Comparison of ENCODE assay signal across 9 mouse cellular contexts in the genomic region with DNA sequence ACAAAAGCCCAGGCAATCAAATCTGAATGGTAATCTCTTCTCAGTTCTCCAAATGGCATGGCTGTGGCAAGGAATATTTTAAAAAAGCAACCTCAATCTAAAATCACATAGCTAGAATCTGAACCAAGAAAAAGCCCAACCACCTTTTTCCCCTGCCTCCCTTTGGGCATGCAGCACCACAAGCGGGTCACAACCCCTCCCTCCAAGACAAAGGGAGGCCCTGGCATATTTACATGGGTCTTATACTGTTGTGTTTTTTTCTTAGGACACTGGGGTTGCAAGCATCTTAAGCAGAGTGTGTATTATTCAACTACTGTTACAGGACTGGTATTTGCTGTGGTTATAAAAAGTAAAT. TPM values are rescaled to one million over a fixed set of nuclear protein-coding genes. Genes with fewer than 3 reads are reported as not detected.
DNase-seq lines count a peak whose midpoint lies in the region; ATAC-seq and TF ChIP-seq lines count a peak whose summit lies in the region.
"Had no signal": no experiment of that assay in that cellular context is flagged by ENCODE, and none has a peak within 500 bp of the region (broad histone marks: within the 10 kb centered on the region; RNA-seq: fewer than 3 reads in every experiment).

No protein-coding gene starts in this region.

- 52% methylated on average over 1 of the region's 1 CpGs for WGBS in embryonic facial prominence, embryonic 11.5 days
- WGBS in embryonic facial prominence, embryonic 10.5 days: 41% methylated on average over 1 of the region's 1 CpGs
- 9% methylated on average over 1 of the region's 1 CpGs for WGBS in heart, embryonic 16.5 days
- 12% methylated on average over 1 of the region's 1 CpGs for WGBS in lung, embryonic 16.5 days

- no peaks in the 10 kb centered on the region for H3K4me1 ChIP-seq in embryonic facial prominence, embryonic 11.5 days (ENCODE audit: control insufficient read depth, insufficient read depth, low read length)
- 0 out of 2 replicates have a peak, but pooled peaks cover 6% of the 10 kb centered on the region for H3K4me1 ChIP-seq in embryonic facial prominence, embryonic 10.5 days
- H3K4me1 ChIP-seq in heart, embryonic 16.5 days (ENCODE audit: control insufficient read depth, insufficient read depth, low read length): peaks cover 13% of the 10 kb centered on the region
- H3K4me1 ChIP-seq in lung, embryonic 16.5 days (replicated peaks; ENCODE audit: control insufficient read depth, insufficient read depth, low read length): peaks cover 4% of the 10 kb centered on the region; the same call in 1 of the 2 replicates
- H3K4me1 ChIP-seq: liver, embryonic 15.5 days had no signal

- TF ChIP-seq CTCF in brain, embryonic 14.5 days (IDR thresholded peaks at IDR 0.05; ENCODE audit: borderline replicate concordance, extremely low read depth, insufficient read depth, insufficient read length): no peak

- no peak overlapping the region for H3K27ac ChIP-seq in embryonic facial prominence, embryonic 11.5 days (replicated peaks; ENCODE audit: low read depth, low read length)
- H3K27ac ChIP-seq in embryonic facial prominence, embryonic 10.5 days (replicated peaks): no peak overlapping the region
- H3K27ac ChIP-seq in heart, embryonic 16.5 days (ENCODE audit: low read length): peak overlapping the region; percentile 94
- H3K27ac ChIP-seq in lung, embryonic 16.5 days (ENCODE audit: low read length): peak overlapping the region; percentile 84
- H3K27ac ChIP-seq: liver, embryonic 15.5 days had no signal

- no peak overlapping the region for H3K9ac ChIP-seq in embryonic facial prominence, embryonic 11.5 days (replicated peaks; ENCODE audit: low read length)
- H3K9ac ChIP-seq in heart, embryonic 16.5 days (ENCODE audit: low read length): no peak overlapping the region
- no peak overlapping the region for H3K9ac ChIP-seq in lung, embryonic 16.5 days (ENCODE audit: low read length)
- H3K9ac ChIP-seq: liver, embryonic 15.5 days had no signal

- H3K36me3 ChIP-seq in embryonic facial prominence, embryonic 11.5 days (replicated peaks; ENCODE audit: control insufficient read depth, insufficient read depth, low read depth, low read length): peaks cover 25% of the 10 kb centered on the region
- H3K36me3 ChIP-seq in embryonic facial prominence, embryonic 10.5 days (replicated peaks): peaks cover 70% of the 10 kb centered on the region
- peaks cover 41% of the 10 kb centered on the region for H3K36me3 ChIP-seq in heart, embryonic 16.5 days (ENCODE audit: control insufficient read depth, insufficient read depth)
- H3K36me3 ChIP-seq in lung, embryonic 16.5 days (ENCODE audit: control insufficient read depth, insufficient read depth, low read length): peaks cover 39% of the 10 kb centered on the region

- H3K27me3 ChIP-seq in embryonic facial prominence, embryonic 11.5 days (ENCODE audit: control insufficient read depth, insufficient read depth, low read length): no peaks in the 10 kb centered on the region
- no peaks in the 10 kb centered on the region for H3K27me3 ChIP-seq in embryonic facial prominence, embryonic 10.5 days (replicated peaks; ENCODE audit: low read depth, poor library complexity, severe bottlenecking)
- no peaks in the 10 kb centered on the region for H3K27me3 ChIP-seq in heart, embryonic 16.5 days (ENCODE audit: control insufficient read depth, insufficient read depth, low read length)
- H3K27me3 ChIP-seq in lung, embryonic 16.5 days (ENCODE audit: control insufficient read depth, insufficient read depth, low read depth, low read length): no peaks in the 10 kb centered on the region
- H3K27me3 ChIP-seq: liver, embryonic 15.5 days had no signal

- TF ChIP-seq POLR2A in brain, embryonic 14.5 days (IDR thresholded peaks at IDR 0.05; ENCODE audit: borderline replicate concordance, extremely low read depth, insufficient read depth, insufficient read length, poor library complexity, severe bottlenecking): no peak

- H3K4me2 ChIP-seq in embryonic facial prominence, embryonic 11.5 days (ENCODE audit: low read depth, low read length): no peak overlapping the region
- H3K4me2 ChIP-seq in heart, embryonic 16.5 days (ENCODE audit: low read depth, low read length): peak overlapping the region; percentile 34; the same call in 1 of the 2 replicates
- H3K4me2 ChIP-seq in lung, embryonic 16.5 days (ENCODE audit: low read depth, low read length): no peak overlapping the region
- H3K4me2 ChIP-seq: liver, embryonic 15.5 days had no signal

- peak; percentile 64 for DNase-seq in embryonic facial prominence, embryonic 11.5 days (ENCODE audit: low spot score)
- no peak for DNase-seq in embryonic facial prominence, embryonic 10.5 days (ENCODE audit: low spot score)
- DNase-seq in brain, embryonic 14.5 days (ENCODE audit: low read depth): peak; percentile 85
- no peak for DNase-seq in right cerebral cortex, adult 2 months (ENCODE audit: low spot score in 2 of 2)
- DNase-seq in adrenal gland, adult 8-10 months: no peak
- DNase-seq in adrenal gland, adult 18-20 months (ENCODE audit: low spot score in 2 of 2): no peak

- H3K9me3 ChIP-seq in embryonic facial prominence, embryonic 11.5 days (replicated peaks; ENCODE audit: control insufficient read depth, low read length): no peaks in the 10 kb centered on the region; the same call in 1 of the 2 replicates
- peaks cover 12% of the 10 kb centered on the region for H3K9me3 ChIP-seq in embryonic facial prominence, embryonic 10.5 days
- peaks cover 4% of the 10 kb centered on the region; the same call in 1 of the 2 replicates for H3K9me3 ChIP-seq in heart, embryonic 16.5 days (replicated peaks; ENCODE audit: control insufficient read depth, low read length)
- H3K9me3 ChIP-seq in lung, embryonic 16.5 days (ENCODE audit: control insufficient read depth, low read length): peaks cover 3% of the 10 kb centered on the region; the same call in 1 of the 2 replicates
- H3K9me3 ChIP-seq: liver, embryonic 15.5 days had no signal

- no peak for ATAC-seq in embryonic facial prominence, embryonic 11.5 days (replicated peaks; ENCODE audit: insufficient number of reproducible peaks, low FRiP score, low TSS enrichment, low read depth)
- ATAC-seq in heart, embryonic 16.5 days (replicated peaks; ENCODE audit: extremely low read depth, insufficient read depth, low FRiP score): peak; percentile 86
- peak; percentile 65; the same call in 1 of the 2 replicates for ATAC-seq in lung, embryonic 16.5 days (ENCODE audit: low read depth)

- H3K4me3 ChIP-seq in embryonic facial prominence, embryonic 11.5 days (ENCODE audit: low read depth, low read length): no peak overlapping the region
- no peak overlapping the region for H3K4me3 ChIP-seq in embryonic facial prominence, embryonic 10.5 days
- H3K4me3 ChIP-seq in heart, embryonic 16.5 days (ENCODE audit: low read length): no peak overlapping the region
- H3K4me3 ChIP-seq in lung, embryonic 16.5 days (ENCODE audit: low read length): no peak overlapping the region
- H3K4me3 ChIP-seq: liver, embryonic 15.5 days had no signal

RNA-seq across cellular contexts. Expression of a gene that starts 16.1 kb away (rescaled TPM):
- 433 and 480 TPM in 2 replicates for polyA plus RNA-seq in embryonic facial prominence, embryonic 11.5 days (2014; fragmentation: Nextera tagmentation; extraction: Ambion mirVana)
- polyA plus RNA-seq in embryonic facial prominence, embryonic 10.5 days (2016; fragmentation: Nextera tagmentation; extraction: Ambion mirVana): 270 and 301 TPM in 2 replicates
- polyA plus RNA-seq in brain, embryonic 14.5 days (2012; rRNA removed): 730 and 1,148 TPM in 2 replicates
- 121 and 123 TPM in 2 replicates for polyA plus RNA-seq in heart, embryonic 16.5 days (2015; fragmentation: Nextera tagmentation; extraction: Ambion mirVana)
- 208 and 222 TPM in 2 replicates for polyA plus RNA-seq in lung, embryonic 16.5 days (2015; fragmentation: Nextera tagmentation; extraction: Ambion mirVana)
- total RNA-seq in adrenal gland, adult 8-10 months (2022): 10 to 100 TPM; 37.7 to 96.3 (median 62.2) TPM
- 10 to 100 TPM; 34.5 to 46.1 TPM for total RNA-seq in adrenal gland, adult 18-20 months (2021)

RNA-seq across cellular contexts. Expression of a gene that starts 58.3 kb away (rescaled TPM):
- not detected in 2 replicates for polyA plus RNA-seq in embryonic facial prominence, embryonic 11.5 days (2014; fragmentation: Nextera tagmentation; extraction: Ambion mirVana)
- polyA plus RNA-seq in embryonic facial prominence, embryonic 10.5 days (2016; fragmentation: Nextera tagmentation; extraction: Ambion mirVana): not detected in 2 replicates
- polyA plus RNA-seq in brain, embryonic 14.5 days (2012; rRNA removed): not detected in 2 replicates
- not detected in 2 replicates for polyA plus RNA-seq in heart, embryonic 16.5 days (2015; fragmentation: Nextera tagmentation; extraction: Ambion mirVana)
- polyA plus RNA-seq in lung, embryonic 16.5 days (2015; fragmentation: Nextera tagmentation; extraction: Ambion mirVana): not detected in 2 replicates
- not detected for total RNA-seq in adrenal gland, adult 8-10 months (2022)
- total RNA-seq in adrenal gland, adult 18-20 months (2021): not detected
- polyA plus RNA-seq: liver, embryonic 15.5 days had no signal

Comparison
In these comparisons a context has a peak if more than half of its experiments do, and no peak if none do; other contexts are left out.
1. DNase-seq: peak in embryonic facial prominence, embryonic 11.5 days (single experiment) and brain, embryonic 14.5 days (single experiment); none in embryonic facial prominence, embryonic 10.5 days (single experiment), right cerebral cortex, adult 2 months (0 of 2), adrenal gland, adult 8-10 months (single experiment) and adrenal gland, adult 18-20 months (0 of 2).
2. H3K27ac ChIP-seq: peak in heart, embryonic 16.5 days (single experiment) and lung, embryonic 16.5 days (single experiment); none in embryonic facial prominence, embryonic 11.5 days (single experiment) and embryonic facial prominence, embryonic 10.5 days (single experiment).